In genomic region chr1:134093771-134094526, GRCm38 (mm10) we compare ENCODE assay signal across 8 mouse cellular contexts. TPM values are rescaled to one million over a fixed set of nuclear protein-coding genes. Genes with fewer than 3 reads are reported as not detected.
A peak's percentile ranks its signal among the peaks of the same experiment; 100 is the strongest.
DNase-seq lines count a peak whose midpoint lies in the region; ATAC-seq and TF ChIP-seq lines count a peak whose summit lies in the region.

No protein-coding gene starts in this region.

- H3K9me3 ChIP-seq in embryonic facial prominence, embryonic 12.5 days, result no peaks in the 10 kb centered on the region
- H3K9me3 ChIP-seq in stomach, embryonic 14.5 days (ENCODE audit: control insufficient read depth, low read depth, low read length), result no peaks in the 10 kb centered on the region

- H3K27me3 ChIP-seq in embryonic facial prominence, embryonic 12.5 days, result no peaks in the 10 kb centered on the region
- H3K27me3 ChIP-seq in stomach, embryonic 14.5 days (ENCODE audit: control insufficient read depth, insufficient read depth, low read length), result no peaks in the 10 kb centered on the region

- ATAC-seq in embryonic facial prominence, embryonic 12.5 days (ENCODE audit: insufficient number of reproducible peaks, insufficient read depth, low FRiP score, low TSS enrichment), result no peak
- ATAC-seq in inflammation-experienced regulatory T-cells, adult 6 months, result peak; percentile 53
- no peak for ATAC-seq in stomach, embryonic 14.5 days (ENCODE audit: insufficient number of reproducible peaks, insufficient read depth, low FRiP score, low read depth)

- no peak for DNase-seq in left cerebral cortex, adult 2 months (ENCODE audit: extremely low spot score in 1 of 2, low spot score in 2 of 2)
- DNase-seq in left cerebral cortex, adult 11 months (ENCODE audit: low spot score), result no peak
- peak; percentile 79 for DNase-seq in lung, postnatal 36 days
- DNase-seq in layer of hippocampus, adult 18-20 months (ENCODE audit: low spot score in 2 of 2), result no peak
- DNase-seq in yolk sac, embryonic 10.5 days (ENCODE audit: low spot score), result no peak

- no peak overlapping the region for H3K9ac ChIP-seq in embryonic facial prominence, embryonic 12.5 days
- peak overlapping the region; percentile 43; the same call in 1 of the 2 replicates for H3K9ac ChIP-seq in stomach, embryonic 14.5 days (replicated peaks; ENCODE audit: low read depth, low read length)

- H3K4me1 ChIP-seq in embryonic facial prominence, embryonic 12.5 days, result peaks cover 29% of the 10 kb centered on the region
- H3K4me1 ChIP-seq in stomach, embryonic 14.5 days (ENCODE audit: control insufficient read depth, insufficient read depth, low read length), result peaks cover 60% of the 10 kb centered on the region

- peak overlapping the region; percentile 96 for H3K27ac ChIP-seq in left cerebral cortex, adult 2 months
- H3K27ac ChIP-seq in embryonic facial prominence, embryonic 12.5 days, result peak overlapping the region; percentile 83
- peak overlapping the region; percentile 88 for H3K27ac ChIP-seq in stomach, embryonic 14.5 days (ENCODE audit: low read length)

- 70% methylated on average over 13 of the region's 13 CpGs for WGBS in embryonic facial prominence, embryonic 12.5 days
- 57% methylated on average over 13 of the region's 13 CpGs for WGBS in stomach, embryonic 14.5 days

- H3K4me3 ChIP-seq in left cerebral cortex, adult 2 months, result no peak overlapping the region
- no peak overlapping the region for H3K4me3 ChIP-seq in embryonic facial prominence, embryonic 12.5 days
- no peak overlapping the region for H3K4me3 ChIP-seq in stomach, embryonic 14.5 days (ENCODE audit: low read depth, low read length)

- intact Hi-C loops in left cerebral cortex, adult 2 months (cut with DNase I), result loop anchor here (1.0 kb wide), 1 partner anchor 15 kb away; the partner anchor contains the start of gene Btg2

- H3K4me2 ChIP-seq in embryonic facial prominence, embryonic 12.5 days (replicated peaks), result peak overlapping the region; percentile 71
- H3K4me2 ChIP-seq in stomach, embryonic 14.5 days (replicated peaks; ENCODE audit: low read depth, low read length), result peak overlapping the region; percentile 76; the same call in 1 of the 2 replicates

- no peaks in the 10 kb centered on the region for H3K36me3 ChIP-seq in embryonic facial prominence, embryonic 12.5 days
- H3K36me3 ChIP-seq in stomach, embryonic 14.5 days (ENCODE audit: control insufficient read depth, insufficient read depth, low read length), result no peaks in the 10 kb centered on the region

- TF ChIP-seq CTCF in left cerebral cortex, adult 2 months (IDR thresholded peaks at IDR 0.05), result no peak

RNA-seq across cellular contexts. Expression of gene Btg2, which starts 15.0 kb away (rescaled TPM):
- 10 to 100 TPM; 26.2 to 28.3 TPM for total RNA-seq in left cerebral cortex, adult 2 months (2021)
- 34.2 and 37.5 TPM in 2 replicates for polyA plus RNA-seq in embryonic facial prominence, embryonic 12.5 days (2016; fragmentation: Nextera tagmentation; extraction: Ambion mirVana)
- 100 to 1,000 TPM; 168 to 251 (median 221) TPM for polyA plus RNA-seq in inflammation-experienced regulatory T-cells, adult 6 months (2017; shearing (Covaris generic))
- polyA plus RNA-seq in stomach, embryonic 14.5 days (2014; fragmentation: Nextera tagmentation; extraction: Ambion mirVana), result 55.5 and 61.4 TPM in 2 replicates
- total RNA-seq in layer of hippocampus, adult 18-20 months (2021), result 10 to 100 TPM; 16.6 to 24.9 TPM

RNA-seq across cellular contexts. Expression of gene Chit1, which starts 17.1 kb away (rescaled TPM):
- not detected for total RNA-seq in left cerebral cortex, adult 2 months (2021)
- polyA plus RNA-seq in embryonic facial prominence, embryonic 12.5 days (2016; fragmentation: Nextera tagmentation; extraction: Ambion mirVana), result not detected in 2 replicates
- not detected for polyA plus RNA-seq in inflammation-experienced regulatory T-cells, adult 6 months (2017; shearing (Covaris generic))
- polyA plus RNA-seq in stomach, embryonic 14.5 days (2014; fragmentation: Nextera tagmentation; extraction: Ambion mirVana), result not detected in 2 replicates
- total RNA-seq in layer of hippocampus, adult 18-20 months (2021), result under 1 TPM in 1 of 2 experiments, not detected in 1; 0.17 TPM

RNA-seq across cellular contexts. Expression of gene Fmod, which starts 56.9 kb away (rescaled TPM):
- 10 to 100 TPM; 15.8 to 23.8 TPM for total RNA-seq in left cerebral cortex, adult 2 months (2021)
- 6.2 and 7.2 TPM in 2 replicates for polyA plus RNA-seq in embryonic facial prominence, embryonic 12.5 days (2016; fragmentation: Nextera tagmentation; extraction: Ambion mirVana)
- polyA plus RNA-seq in inflammation-experienced regulatory T-cells, adult 6 months (2017; shearing (Covaris generic)), result not detected
- polyA plus RNA-seq in stomach, embryonic 14.5 days (2014; fragmentation: Nextera tagmentation; extraction: Ambion mirVana), result 7.2 and 7.6 TPM in 2 replicates
- 1 to 10 TPM; 3.9 to 5.2 TPM for total RNA-seq in layer of hippocampus, adult 18-20 months (2021)
